ENCODE assay signal across 8 mouse cellular contexts in the genomic region with DNA sequence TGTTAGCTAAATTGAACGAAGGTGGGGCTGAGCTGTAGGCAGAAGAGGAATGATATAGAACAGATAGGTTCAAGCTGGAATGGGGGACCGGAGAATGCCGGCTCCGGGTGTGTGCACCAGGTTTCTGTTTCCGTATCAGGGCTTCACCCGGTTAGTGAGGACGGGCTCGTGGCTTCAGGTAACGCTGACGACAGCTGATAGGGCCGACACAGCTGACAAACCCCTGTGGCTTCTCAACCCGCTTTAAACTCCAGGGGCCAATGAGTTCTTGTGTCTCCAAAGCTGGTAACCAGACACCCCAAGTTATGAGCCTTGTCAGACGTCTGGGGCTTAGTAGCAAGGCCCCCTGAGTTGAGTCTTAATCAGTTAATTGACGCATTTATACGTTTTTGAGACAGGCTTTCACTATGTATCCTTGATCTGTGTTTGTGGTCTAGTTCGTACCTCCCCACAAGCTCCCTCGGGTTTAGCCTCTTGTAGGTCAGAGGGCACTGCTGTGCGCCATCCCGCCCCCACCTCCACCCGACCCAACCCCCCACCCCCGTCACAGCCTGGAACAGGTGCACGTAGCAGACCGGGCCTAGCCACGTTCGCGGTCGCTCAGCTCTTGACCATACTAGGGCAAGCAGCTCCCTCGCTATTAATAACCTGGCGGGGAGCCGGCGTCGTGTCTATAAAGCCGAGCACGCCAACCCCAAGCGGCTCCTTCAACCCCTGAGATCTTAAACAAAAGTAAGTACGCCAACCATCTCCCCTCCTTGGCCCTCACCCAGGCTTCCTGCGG. TPM values are rescaled to one million over a fixed set of nuclear protein-coding genes. Genes with fewer than 3 reads are reported as not detected.
DNase-seq lines count a peak whose midpoint lies in the region; ATAC-seq and TF ChIP-seq lines count a peak whose summit lies in the region.

No protein-coding gene starts in this region.

- no peak for DNase-seq in forebrain, postnatal 0 days
- DNase-seq in B cell, adult 2 months = peak; percentile 75 to 78
- peak; percentile 51 to 53 for DNase-seq in cerebellum, postnatal 36 days
- no peak for DNase-seq in hindbrain, embryonic 14.5 days (ENCODE audit: low spot score)
- DNase-seq in lung, postnatal 36 days = peak; percentile 65
- DNase-seq in left cerebral cortex, postnatal 36 days (ENCODE audit: low spot score in 2 of 2) = no peak
- no peak for DNase-seq in left cerebral cortex, adult 18-20 months (ENCODE audit: low spot score in 2 of 2)

- H3K36me3 ChIP-seq in forebrain, embryonic 16.5 days (ENCODE audit: control insufficient read depth, insufficient read depth) = 0 out of 2 replicates have a peak, but pooled peaks cover 2% of the 10 kb centered on the region
- peaks cover 13% of the 10 kb centered on the region; the same call in 1 of the 2 replicates for H3K36me3 ChIP-seq in forebrain, postnatal 0 days (ENCODE audit: insufficient read depth)
- peaks cover 23% of the 10 kb centered on the region for H3K36me3 ChIP-seq in hindbrain, embryonic 14.5 days (replicated peaks; ENCODE audit: control insufficient read depth, insufficient read depth)

- peaks cover 29% of the 10 kb centered on the region for H3K27me3 ChIP-seq in forebrain, embryonic 16.5 days (replicated peaks; ENCODE audit: control insufficient read depth, insufficient read depth, low read length)
- peaks cover 16% of the 10 kb centered on the region; the same call in 1 of the 2 replicates for H3K27me3 ChIP-seq in forebrain, postnatal 0 days (ENCODE audit: insufficient read depth, low read length)
- peaks cover 22% of the 10 kb centered on the region for H3K27me3 ChIP-seq in hindbrain, embryonic 14.5 days (ENCODE audit: control insufficient read depth, insufficient read depth, low read length)

- H3K9me3 ChIP-seq in forebrain, embryonic 16.5 days (ENCODE audit: control insufficient read depth, low read length) = no peaks in the 10 kb centered on the region
- H3K9me3 ChIP-seq in forebrain, postnatal 0 days (ENCODE audit: low read length) = no peaks in the 10 kb centered on the region
- H3K9me3 ChIP-seq in hindbrain, embryonic 14.5 days (ENCODE audit: control insufficient read depth, low read length) = no peaks in the 10 kb centered on the region

- TF ChIP-seq CTCF in forebrain, postnatal 0 days (IDR thresholded peaks at IDR 0.05; ENCODE audit: low read depth) = no peak

- no peak overlapping the region for H3K4me2 ChIP-seq in forebrain, embryonic 16.5 days (ENCODE audit: low read length)
- no peak overlapping the region for H3K4me2 ChIP-seq in forebrain, postnatal 0 days (ENCODE audit: low read depth)
- no peak overlapping the region for H3K4me2 ChIP-seq in hindbrain, embryonic 14.5 days (replicated peaks)

- no peak for ATAC-seq in forebrain, embryonic 16.5 days
- ATAC-seq in forebrain, postnatal 0 days = no peak
- ATAC-seq in hindbrain, embryonic 14.5 days (ENCODE audit: low FRiP score) = no peak

- WGBS in forebrain, embryonic 16.5 days = 12% methylated on average over 37 of the region's 37 CpGs
- 13% methylated on average over 37 of the region's 37 CpGs for WGBS in forebrain, postnatal 0 days
- 18% methylated on average over 37 of the region's 37 CpGs for WGBS in hindbrain, embryonic 14.5 days

- no peak overlapping the region for H3K27ac ChIP-seq in forebrain, embryonic 16.5 days (ENCODE audit: low read length)
- no peak overlapping the region for H3K27ac ChIP-seq in forebrain, postnatal 0 days (ENCODE audit: low read depth, low read length)
- H3K27ac ChIP-seq in hindbrain, embryonic 14.5 days = no peak overlapping the region

- H3K9ac ChIP-seq in forebrain, embryonic 16.5 days (replicated peaks; ENCODE audit: low read depth, low read length) = 0 out of 2 replicates have a peak overlapping the region, but pooled peaks have one; percentile 17
- H3K9ac ChIP-seq in forebrain, postnatal 0 days = no peak overlapping the region
- peak overlapping the region; percentile 24; the same call in 1 of the 2 replicates for H3K9ac ChIP-seq in hindbrain, embryonic 14.5 days

- no peak overlapping the region for H3K4me3 ChIP-seq in forebrain, embryonic 16.5 days (replicated peaks; ENCODE audit: low read length)
- no peak overlapping the region for H3K4me3 ChIP-seq in forebrain, postnatal 0 days (ENCODE audit: low read depth, low read length)
- H3K4me3 ChIP-seq in hindbrain, embryonic 14.5 days (replicated peaks; ENCODE audit: low read length) = no peak overlapping the region

- H3K4me1 ChIP-seq in forebrain, embryonic 16.5 days (replicated peaks; ENCODE audit: control insufficient read depth, insufficient read depth, low read length) = peaks cover 12% of the 10 kb centered on the region
- peaks cover 11% of the 10 kb centered on the region for H3K4me1 ChIP-seq in forebrain, postnatal 0 days (ENCODE audit: insufficient read depth)
- H3K4me1 ChIP-seq in hindbrain, embryonic 14.5 days (replicated peaks; ENCODE audit: control insufficient read depth, insufficient read depth, low read length) = peaks cover 13% of the 10 kb centered on the region

- intact Hi-C loops in left cerebral cortex, postnatal 36 days (cut with DNase I) = loop anchor here (10.0 kb wide), 1 partner anchor 261 kb away; a partner anchor contains a TSS

RNA-seq across cellular contexts. Expression of a gene that starts 7.7 kb away (rescaled TPM):
- 0.11 TPM in 1 of 2 replicates, not detected in the other for polyA plus RNA-seq in forebrain, embryonic 16.5 days (2015; fragmentation: Nextera tagmentation; extraction: Ambion mirVana)
- 0.08 TPM in 1 of 2 replicates, not detected in the other for total RNA-seq in forebrain, postnatal 0 days (2014; rRNA removed)
- not detected in 2 replicates for polyA plus RNA-seq in forebrain, postnatal 0 days (2015; fragmentation: Nextera tagmentation; extraction: Ambion mirVana)
- polyA plus RNA-seq in hindbrain, embryonic 14.5 days (2014; fragmentation: Nextera tagmentation; extraction: Ambion mirVana) = 0.14 TPM in 1 of 2 replicates, not detected in the other
- under 1 TPM in 1 of 2 experiments, not detected in 1; 0.34 TPM for total RNA-seq in left cerebral cortex, postnatal 36 days (2021)
- not detected for total RNA-seq in left cerebral cortex, adult 18-20 months (2021)

RNA-seq across cellular contexts. Expression of a gene that starts 10.5 kb away (rescaled TPM):
- polyA plus RNA-seq in forebrain, embryonic 16.5 days (2015; fragmentation: Nextera tagmentation; extraction: Ambion mirVana) = not detected in 2 replicates
- not detected in 2 replicates for total RNA-seq in forebrain, postnatal 0 days (2014; rRNA removed)
- polyA plus RNA-seq in forebrain, postnatal 0 days (2015; fragmentation: Nextera tagmentation; extraction: Ambion mirVana) = 0.11 and 0.24 TPM in 2 replicates
- polyA plus RNA-seq in hindbrain, embryonic 14.5 days (2014; fragmentation: Nextera tagmentation; extraction: Ambion mirVana) = 0.33 TPM in 1 of 2 replicates, not detected in the other
- total RNA-seq in left cerebral cortex, postnatal 36 days (2021) = not detected
- total RNA-seq in left cerebral cortex, adult 18-20 months (2021) = not detected

RNA-seq across cellular contexts. Expression of a gene that starts 11.4 kb away (rescaled TPM):
- polyA plus RNA-seq in forebrain, embryonic 16.5 days (2015; fragmentation: Nextera tagmentation; extraction: Ambion mirVana) = 55.1 and 56.9 TPM in 2 replicates
- 64.6 and 68.9 TPM in 2 replicates for total RNA-seq in forebrain, postnatal 0 days (2014; rRNA removed)
- 58.1 TPM in 2 replicates for polyA plus RNA-seq in forebrain, postnatal 0 days (2015; fragmentation: Nextera tagmentation; extraction: Ambion mirVana)
- 68.2 and 76.7 TPM in 2 replicates for polyA plus RNA-seq in hindbrain, embryonic 14.5 days (2014; fragmentation: Nextera tagmentation; extraction: Ambion mirVana)
- total RNA-seq in left cerebral cortex, postnatal 36 days (2021) = 10 to 100 TPM; 75.0 to 76.4 TPM
- total RNA-seq in left cerebral cortex, adult 18-20 months (2021) = 10 to 100 TPM; 77.4 to 80.3 TPM

RNA-seq across cellular contexts. Expression of a gene that starts 17.8 kb away (rescaled TPM):
- polyA plus RNA-seq in forebrain, embryonic 16.5 days (2015; fragmentation: Nextera tagmentation; extraction: Ambion mirVana) = 652 and 674 TPM in 2 replicates
- 2,084 and 2,175 TPM in 2 replicates for total RNA-seq in forebrain, postnatal 0 days (2014; rRNA removed)
- 466 and 485 TPM in 2 replicates for polyA plus RNA-seq in forebrain, postnatal 0 days (2015; fragmentation: Nextera tagmentation; extraction: Ambion mirVana)
- polyA plus RNA-seq in hindbrain, embryonic 14.5 days (2014; fragmentation: Nextera tagmentation; extraction: Ambion mirVana) = 413 and 447 TPM in 2 replicates
- 100 to 1,000 TPM; 857 to 954 TPM for total RNA-seq in left cerebral cortex, postnatal 36 days (2021)
- total RNA-seq in left cerebral cortex, adult 18-20 months (2021) = 100 to 1,000 TPM; 899 to 919 TPM

RNA-seq across cellular contexts. Expression of a gene that starts 26.5 kb away (rescaled TPM):
- 48.5 and 62.7 TPM in 2 replicates for polyA plus RNA-seq in forebrain, embryonic 16.5 days (2015; fragmentation: Nextera tagmentation; extraction: Ambion mirVana)
- 30.1 and 32.5 TPM in 2 replicates for total RNA-seq in forebrain, postnatal 0 days (2014; rRNA removed)
- 28.1 and 35.8 TPM in 2 replicates for polyA plus RNA-seq in forebrain, postnatal 0 days (2015; fragmentation: Nextera tagmentation; extraction: Ambion mirVana)
- 43.7 and 48.3 TPM in 2 replicates for polyA plus RNA-seq in hindbrain, embryonic 14.5 days (2014; fragmentation: Nextera tagmentation; extraction: Ambion mirVana)
- 10 to 100 TPM; 26.7 to 31.8 TPM for total RNA-seq in left cerebral cortex, postnatal 36 days (2021)
- 10 to 100 TPM; 27.8 to 28.8 TPM for total RNA-seq in left cerebral cortex, adult 18-20 months (2021)

Comparison
In these comparisons a context has a peak if more than half of its experiments do, and no peak if none do; other contexts are left out.
1. DNase-seq: peak in B cell, adult 2 months (2 of 2), cerebellum, postnatal 36 days (2 of 2) and lung, postnatal 36 days (single experiment); none in forebrain, postnatal 0 days (single experiment), hindbrain, embryonic 14.5 days (single experiment), left cerebral cortex, postnatal 36 days (0 of 2) and left cerebral cortex, adult 18-20 months (0 of 2).